Mouse (Mus musculus) large intestine, adult 2 months (tissue): ENCODE measurements around the gene Cbr3. TPM values are rescaled to one million over a fixed set of nuclear protein-coding genes. Genes with fewer than 3 reads are reported as not detected.
A peak's percentile ranks its signal among the peaks of the same experiment; 100 is the strongest.
"Not testable (repeated sequence)": the region's sequence is repeated elsewhere in the genome, so short reads cannot be mapped to it uniquely, and the experiment has no call there.

Source experiments
- DNase-seq: peaks from one replicate; pipeline ENCODE4 v3.0.0-alpha.2; 2012; ENCODE audit warnings: low read depth, low spot score
- WGBS: fragments of 180-500 bp; shearing (Covaris S2); methylation state at CpG from one replicate; pipeline ENCODE4 v1.1.7; 2018; 5-methylcytosine and 5-hydroxymethylcytosine counted together
- polyA plus RNA-seq: library from polyadenylated mRNA; depleted of rRNA; stranded (reverse); fragments of >200 nt; gene quantifications from 2 replicates; pipeline ENCODE4 v1.2.3, GENCODE M21; 2012; rRNA removed

The Cbr3 gene
- 2.4 and 2.9 TPM in 2 replicates for polyA plus RNA-seq

GRCm38 (mm10) chr16:93682689-93683507 lies at the start of gene Cbr3:
TSS of gene Cbr3 (plus strand) at chr16:93683215.
- WGBS: under 1% methylated on average over 63 of the region's 63 CpGs
- DNase-seq: no peak

- DNase-seq: no peak
Observed at GRCm38 (mm10) chr16:93644006-93644405, 39.0 kb upstream of the Cbr3 start.

GRCm38 (mm10) chr16:93648441-93649183 lies 34.4 kb upstream of the Cbr3 start:
- 78% methylated on average over 5 of the region's 5 CpGs for WGBS
- DNase-seq: no peak

More at GRCm38 (mm10) chr16:93644006-93644405, 39.0 kb upstream of the Cbr3 start:
- WGBS: 22% methylated on average over 4 of the region's 4 CpGs

GRCm38 (mm10) chr16:93667976-93668375 lies 15.0 kb upstream of the Cbr3 start:
- DNase-seq: no peak

GRCm38 (mm10) chr16:93669521-93669920 lies 13.5 kb upstream of the Cbr3 start:
- no peak for DNase-seq

- 24% methylated on average over 4 of the region's 4 CpGs for WGBS
- DNase-seq: not testable (repeated sequence)
Observed at GRCm38 (mm10) chr16:93670466-93670865, 12.5 kb upstream of the Cbr3 start.

GRCm38 (mm10) chr16:93671064-93671463 lies 12.0 kb upstream of the Cbr3 start:
- WGBS: 90% methylated on average over 5 of the region's 5 CpGs

GRCm38 (mm10) chr16:93676376-93676775 lies 6.6 kb upstream of the Cbr3 start:
- 80% methylated on average over 5 of the region's 5 CpGs for WGBS

More at GRCm38 (mm10) chr16:93671064-93671463, 12.0 kb upstream of the Cbr3 start:
- no peak for DNase-seq

GRCm38 (mm10) chr16:93678206-93678605 lies 4.8 kb upstream of the Cbr3 start:
- DNase-seq: no peak
- 88% methylated on average over 4 of the region's 4 CpGs for WGBS

More at GRCm38 (mm10) chr16:93676376-93676775, 6.6 kb upstream of the Cbr3 start:
- no peak for DNase-seq

- WGBS: 71% methylated on average over 9 of the region's 9 CpGs
- no peak for DNase-seq
Observed at GRCm38 (mm10) chr16:93679165-93679564, 3.9 kb upstream of the Cbr3 start.

GRCm38 (mm10) chr16:93682156-93682688 lies 793 bp upstream of the Cbr3 start:
- peak; percentile 64 for DNase-seq
- whole genome bisulfite sequencing: 20% methylated on average over 13 of the region's 13 CpGs

- 2% methylated on average over 53 of the region's 53 CpGs for WGBS
- no peak for DNase-seq
Observed at GRCm38 (mm10) chr16:93683508-93684236, 657 bp downstream of the Cbr3 start.

- no peak for DNase-seq
- WGBS: 45% methylated on average over 7 of the region's 7 CpGs
Observed at GRCm38 (mm10) chr16:93684441-93684840, 1.4 kb downstream of the Cbr3 start.

GRCm38 (mm10) chr16:93685783-93686182 lies 2.8 kb downstream of the Cbr3 start:
- DNase-seq: not testable (repeated sequence)
- 95% methylated on average over 3 of the region's 3 CpGs for WGBS

GRCm38 (mm10) chr16:93686421-93686820 lies 3.4 kb downstream of the Cbr3 start:
- no peak for DNase-seq
- 53% methylated on average over 6 of the region's 7 CpGs for WGBS

GRCm38 (mm10) chr16:93686945-93687344 lies 3.9 kb downstream of the Cbr3 start:
- DNase-seq: no peak
- 24% methylated on average over 5 of the region's 5 CpGs for WGBS

GRCm38 (mm10) chr16:93691206-93691841 lies 8.3 kb downstream of the Cbr3 start:
- 68% methylated on average over 6 of the region's 6 CpGs for WGBS
- DNase-seq: no peak

- WGBS: 53% methylated on average over 2 of the region's 2 CpGs
- no peak for DNase-seq
Observed at GRCm38 (mm10) chr16:93692744-93693143, 9.7 kb downstream of the Cbr3 start.

GRCm38 (mm10) chr16:93707116-93707515 lies 24.1 kb downstream of the Cbr3 start:
- WGBS: 79% methylated on average over 7 of the region's 7 CpGs
- DNase-seq: no peak
